Mouse (Mus musculus): ENCODE results near the gene Ticam1.
"Not testable (repeated sequence)": the region's sequence is repeated elsewhere in the genome, so short reads cannot be mapped to it uniquely, and the experiment has no call there.

The Ticam1 gene

DNA sequence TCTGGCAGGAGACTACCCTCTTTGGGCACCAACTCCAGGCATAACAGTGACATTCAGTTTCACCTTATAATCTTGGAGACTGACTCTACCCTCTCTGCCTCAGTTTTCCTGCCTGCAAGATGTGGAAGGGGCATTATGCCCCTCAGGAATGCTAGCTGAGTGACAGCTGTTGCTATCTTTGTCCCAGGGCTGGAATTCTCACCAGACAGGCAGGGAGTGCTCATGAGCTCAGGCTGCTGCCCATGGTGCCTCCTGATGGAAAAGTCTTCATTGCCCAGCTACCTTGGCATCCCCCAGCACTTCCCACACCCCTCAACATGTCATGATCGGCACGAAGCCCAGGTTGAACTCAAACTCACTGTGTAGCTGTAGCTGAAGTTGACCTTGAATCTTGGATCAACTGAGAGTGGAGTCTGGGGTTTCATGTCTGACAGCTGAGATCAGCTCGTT lies 13.9 kb downstream of the Ticam1 start:
- no peak for DNase-seq

- no peak for DNase-seq
Measured at GRCm38 (mm10) chr17:56261166-56261565, 15.4 kb downstream of the Ticam1 start.

DNA sequence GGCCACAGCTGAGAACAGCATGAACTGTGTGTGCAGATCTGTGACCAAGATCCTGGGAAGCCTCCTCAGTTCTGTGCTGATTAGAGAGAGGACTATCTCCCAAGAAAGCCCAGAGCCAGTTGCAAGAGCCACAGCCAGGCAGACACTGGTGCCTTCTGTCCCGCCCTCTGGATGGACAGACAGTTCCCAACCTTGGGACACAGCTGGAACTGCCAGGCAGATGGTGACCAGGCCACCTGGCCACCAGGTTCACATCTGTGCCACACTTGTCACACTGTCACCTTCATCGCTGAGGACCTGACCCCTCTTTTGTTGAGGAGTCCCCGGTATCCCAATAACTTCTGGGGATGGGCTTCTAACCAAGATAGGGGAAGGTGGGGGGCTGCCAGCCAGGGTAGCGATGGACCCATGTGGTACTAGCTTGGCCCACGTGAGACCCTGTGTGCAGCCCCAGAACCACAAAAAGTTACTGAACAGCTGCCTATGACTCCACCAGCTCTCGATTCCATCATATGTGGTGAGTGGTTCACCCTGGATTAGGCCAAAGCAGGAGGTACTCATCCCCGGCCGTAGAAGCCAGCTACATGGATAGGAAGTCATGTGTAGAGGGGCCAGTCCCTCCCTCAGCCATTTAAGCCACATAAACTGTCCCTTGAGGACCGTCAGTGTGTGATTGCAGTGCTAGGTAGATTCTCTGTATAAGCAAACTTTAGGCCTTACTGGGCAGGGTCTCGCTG lies 17.1 kb downstream of the Ticam1 start:
- no peak for DNase-seq

GRCm38 (mm10) chr17:56258812-56259211 lies 17.8 kb downstream of the Ticam1 start:
- not testable (repeated sequence) for DNase-seq

GRCm38 (mm10) chr17:56258269-56258668 lies 18.3 kb downstream of the Ticam1 start:
- not testable (repeated sequence) for DNase-seq

DNA sequence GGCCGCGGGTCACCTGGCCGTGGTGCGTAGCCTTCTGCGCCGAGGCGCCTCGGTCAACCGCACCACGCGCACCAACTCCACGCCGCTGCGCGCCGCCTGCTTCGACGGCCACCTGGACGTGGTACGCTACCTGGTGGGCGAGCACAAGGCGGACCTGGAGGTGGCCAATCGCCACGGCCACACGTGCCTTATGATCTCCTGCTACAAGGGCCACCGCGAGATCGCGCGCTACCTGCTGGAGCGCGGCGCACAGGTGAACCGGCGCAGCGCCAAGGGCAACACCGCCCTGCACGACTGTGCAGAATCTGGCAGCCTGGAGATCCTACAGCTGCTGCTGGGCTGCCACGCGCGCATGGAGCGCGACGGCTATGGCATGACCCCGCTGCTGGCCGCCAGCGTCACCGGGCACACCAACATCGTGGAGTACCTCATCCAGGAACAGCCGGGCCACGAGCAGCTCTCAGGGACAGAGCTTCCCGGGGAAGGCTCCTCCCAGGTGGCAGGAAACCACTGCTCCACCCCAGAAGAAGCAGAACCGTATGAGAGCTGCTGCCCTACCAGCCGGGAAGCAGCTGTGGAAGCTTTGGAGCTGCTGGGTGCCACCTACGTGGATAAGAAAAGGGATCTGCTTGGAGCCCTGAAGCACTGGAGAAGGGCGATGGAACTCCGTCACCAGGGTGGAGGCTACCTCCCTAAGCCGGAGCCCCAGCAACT lies 19.2 kb downstream of the Ticam1 start:
- peak in 1 of 2 experiments; percentile 36 for DNase-seq

GRCm38 (mm10) chr17:56256239-56256881 lies 20.2 kb downstream of the Ticam1 start, which contains the start of gene Fem1a:
Gene Fem1a (plus strand): TSS chr17:56256810.
- peak; percentile 89 to 95 for DNase-seq

- peak; percentile 95 to 97 for DNase-seq
Measured at GRCm38 (mm10) chr17:56255863-56256238, 20.7 kb downstream of the Ticam1 start.

DNA sequence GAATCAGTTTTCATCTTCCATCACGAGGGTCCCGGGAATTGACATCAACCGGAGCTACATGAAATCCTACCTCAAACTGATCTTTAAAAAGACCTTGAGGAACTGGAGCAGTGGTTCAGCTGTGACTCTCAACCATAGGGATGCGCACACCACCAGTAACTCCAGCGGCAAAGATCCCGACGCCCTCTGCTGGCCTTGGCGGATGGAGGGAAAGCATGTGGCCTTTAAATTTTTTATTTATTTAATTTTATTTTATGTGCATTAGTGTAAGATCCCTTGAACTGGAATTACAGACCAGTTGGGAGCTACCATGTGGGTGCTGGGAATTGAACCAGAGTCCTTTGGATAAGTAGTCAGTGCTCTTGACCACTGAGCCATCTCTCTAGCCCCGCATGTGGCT lies 21.2 kb downstream of the Ticam1 start:
- peak in 1 of 2 experiments; percentile 55 for DNase-seq

DNA sequence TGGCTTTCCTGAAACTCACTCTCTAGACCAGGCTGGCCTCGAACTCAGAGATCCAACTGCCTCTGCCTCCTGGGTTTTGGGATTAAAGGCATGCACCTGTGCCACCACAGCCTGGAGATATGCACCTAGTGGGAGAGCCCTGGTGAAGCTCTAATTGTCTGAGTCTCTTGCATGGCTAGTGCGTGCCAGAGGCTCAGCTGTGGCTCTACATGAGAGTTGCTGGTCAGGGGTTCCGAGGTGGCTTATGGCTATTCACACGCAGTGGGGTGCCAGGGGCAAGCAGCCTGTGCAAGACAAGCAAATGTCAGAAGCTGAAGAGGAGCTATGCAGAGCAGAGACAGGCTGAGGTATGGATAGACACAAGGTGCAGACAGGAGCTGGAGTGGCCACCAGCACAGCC lies 21.9 kb downstream of the Ticam1 start:
- DNase-seq, result no peak

- DNase-seq, result peak in 1 of 2 experiments; percentile 37
Measured at GRCm38 (mm10) chr17:56251136-56251829, 25.3 kb downstream of the Ticam1 start.

GRCm38 (mm10) chr17:56245608-56246007 lies 31.0 kb downstream of the Ticam1 start:
- no peak for DNase-seq

DNA sequence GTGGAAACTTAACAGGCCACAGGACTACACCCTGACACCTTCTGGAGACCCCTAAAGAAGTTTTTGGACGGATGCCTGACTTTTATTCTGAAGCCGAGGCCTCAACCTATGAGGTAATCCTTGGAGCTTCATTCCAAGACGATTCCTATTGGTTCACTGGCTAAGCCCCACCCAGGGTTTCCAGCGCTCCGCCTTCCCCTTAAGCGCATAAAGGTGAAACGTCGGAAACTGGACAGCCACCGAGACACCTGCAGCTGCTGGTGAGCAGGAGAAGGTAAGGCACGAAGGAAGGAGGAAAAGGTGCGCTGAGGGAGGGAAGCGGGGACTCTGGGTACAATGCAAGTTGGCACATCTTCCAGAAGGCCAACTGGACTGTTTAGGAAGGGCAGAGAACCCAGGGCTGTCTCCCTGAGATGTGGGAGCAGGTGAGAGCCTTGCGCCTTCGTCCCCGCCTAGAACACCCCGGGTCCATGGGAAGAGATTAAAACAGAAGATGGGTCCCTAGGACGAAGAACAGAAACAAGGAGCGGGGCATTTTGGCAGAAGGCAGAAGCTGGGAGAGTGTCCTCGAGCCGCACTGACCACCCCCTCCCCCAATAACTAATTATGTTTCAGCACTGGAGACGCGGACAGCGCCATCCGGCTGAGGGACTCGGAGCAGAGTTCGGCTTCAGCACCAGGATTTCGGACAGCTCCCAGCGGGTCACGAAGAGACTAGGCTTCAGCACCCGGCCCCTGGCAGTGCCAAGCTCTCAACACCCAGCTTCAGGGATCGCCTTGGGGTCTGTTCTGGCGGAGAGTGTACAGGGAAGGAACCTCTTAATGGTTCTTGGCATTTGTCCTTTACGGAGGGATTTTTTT lies 34.8 kb downstream of the Ticam1 start:
- peak; percentile 57 to 61 for DNase-seq

DNA sequence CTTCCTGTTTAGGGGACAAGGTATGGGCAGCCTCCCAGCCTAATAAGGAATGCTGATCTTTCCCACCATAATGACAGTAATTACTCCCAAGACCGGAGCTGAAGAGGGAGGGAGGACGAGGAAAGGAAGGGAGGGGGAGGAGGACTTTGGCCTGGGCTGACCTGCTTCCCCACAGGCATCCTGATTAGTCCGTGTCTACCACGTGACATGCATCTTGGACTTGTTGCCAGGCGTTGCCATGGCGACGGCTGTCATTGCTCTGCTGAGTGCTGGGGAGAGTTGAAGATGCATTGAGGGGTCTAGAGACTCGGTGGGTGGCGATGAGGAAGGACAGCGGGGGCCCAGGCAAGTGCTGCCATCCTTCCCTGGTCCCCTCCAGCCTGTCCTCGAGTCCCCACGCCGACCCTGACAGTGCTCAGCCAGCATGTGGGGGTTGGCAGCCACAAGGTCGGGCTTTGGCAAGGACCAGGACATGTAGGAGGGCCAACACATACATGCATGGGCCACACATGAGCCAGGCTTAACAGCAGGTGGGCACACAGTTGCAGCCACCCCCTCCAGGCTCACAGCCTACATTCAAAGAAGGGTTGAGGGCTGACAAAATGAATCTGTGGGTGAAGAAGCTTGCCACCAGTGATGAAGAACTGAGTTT lies 42.6 kb downstream of the Ticam1 start:
- no peak for DNase-seq

- no peak for DNase-seq
Measured at GRCm38 (mm10) chr17:56233389-56233788, 43.2 kb downstream of the Ticam1 start.

DNA sequence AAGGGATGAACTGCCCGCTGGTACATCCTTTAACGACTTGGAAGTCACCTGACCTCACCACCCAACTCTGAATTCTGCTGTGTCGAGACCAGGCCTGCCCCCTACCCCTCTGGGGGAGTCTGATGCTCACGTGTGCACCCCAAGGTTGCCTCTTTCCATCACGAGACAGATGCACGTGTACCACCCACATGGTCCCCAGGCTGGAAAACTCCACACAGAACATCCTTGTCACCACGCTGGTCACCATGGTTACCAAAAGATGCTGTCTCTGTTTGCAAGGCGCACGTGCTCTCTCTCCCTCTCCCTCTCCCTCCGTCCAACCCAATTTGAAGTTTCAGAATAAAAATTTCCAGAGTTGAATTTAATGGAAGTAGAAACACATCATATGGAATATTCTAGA lies 46.6 kb downstream of the Ticam1 start:
- DNase-seq, result no peak

GRCm38 (mm10) chr17:56226566-56226965 lies 50.0 kb downstream of the Ticam1 start:
- DNase-seq, result no peak

- DNase-seq, result no peak
Measured at GRCm38 (mm10) chr17:56224916-56225315, 51.7 kb downstream of the Ticam1 start.

GRCm38 (mm10) chr17:56219805-56220204 lies 56.8 kb downstream of the Ticam1 start:
- DNase-seq, result no peak
